Comparison of ENCODE assay signal across 24 mouse cellular contexts in genomic region chr15:5554526-5554925, GRCm38 (mm10).
DNase-seq lines count a peak whose midpoint lies in the region; ATAC-seq and TF ChIP-seq lines count a peak whose summit lies in the region.
"Had no signal": no experiment of that assay in that cellular context is flagged by ENCODE, and none has a peak within 500 bp of the region (broad histone marks: within the 10 kb centered on the region; RNA-seq: fewer than 3 reads in every experiment).

No protein-coding gene starts in this region.

- no peak for TF ChIP-seq CTCF in MEL (IDR thresholded peaks at IDR 0.05 in 2 of 3, conservative IDR thresholded peaks at IDR 0.05 in 1 of 3; ENCODE audit: control insufficient read depth in 1 of 3, insufficient read depth in 1 of 3, low read depth in 2 of 3, low read length in 3 of 3, poor library complexity in 1 of 3, severe bottlenecking in 1 of 3)

- TF ChIP-seq POLR2A in MEL (IDR thresholded peaks at IDR 0.05; ENCODE audit: control insufficient read depth in 1 of 2, insufficient read depth in 1 of 2, low read depth in 1 of 2, low read length in 2 of 2, poor library complexity in 1 of 2): no peak

- H3K27me3 ChIP-seq in MEL (ENCODE audit: control insufficient read depth in 1 of 2, insufficient read depth in 2 of 2, low read length in 2 of 2): peaks cover 0 to 4% of the 10 kb centered on the region in 2 experiments; a peak in 3 of 4 replicates
- H3K27me3 ChIP-seq in hindbrain, embryonic 16.5 days (replicated peaks; ENCODE audit: control insufficient read depth, insufficient read depth, low read length): no peaks in the 10 kb centered on the region
- H3K27me3 ChIP-seq: embryonic facial prominence, embryonic 15.5 days had no signal

- no peaks in the 10 kb centered on the region for H3K4me1 ChIP-seq in MEL (ENCODE audit: control insufficient read depth in 1 of 2, insufficient read depth in 2 of 2, low read length in 2 of 2)
- H3K4me1 ChIP-seq in hindbrain, embryonic 16.5 days (ENCODE audit: control insufficient read depth, insufficient read depth, low read depth, low read length): no peaks in the 10 kb centered on the region
- H3K4me1 ChIP-seq: embryonic facial prominence, embryonic 15.5 days; hindbrain, embryonic 10.5 days; limb, embryonic 10.5 days had no signal

- no peak for TF ChIP-seq EP300 in MEL (IDR thresholded peaks at IDR 0.05; ENCODE audit: low read depth in 1 of 2, low read length in 2 of 2)

- H3K4me3 ChIP-seq in MEL (ENCODE audit: control insufficient read depth in 1 of 2, insufficient read depth in 1 of 2, low read depth in 2 of 2, low read length in 2 of 2): no peak overlapping the region; a peak in 1 of 4 replicates
- H3K4me3 ChIP-seq in hindbrain, embryonic 16.5 days (ENCODE audit: low read length): no peak overlapping the region
- H3K4me3 ChIP-seq: embryonic facial prominence, embryonic 15.5 days; gastrocnemius, adult 2 months; hindbrain, embryonic 10.5 days; left cerebral cortex, adult 2 months; limb, embryonic 10.5 days had no signal

- WGBS in hindbrain, embryonic 16.5 days: 85% methylated on average over 4 of the region's 4 CpGs

- no peak for TF ChIP-seq RAD21 in MEL (IDR thresholded peaks at IDR 0.05; ENCODE audit: low read depth, low read length)

- H3K4me2 ChIP-seq in hindbrain, embryonic 16.5 days (ENCODE audit: low read length): no peak overlapping the region
- H3K4me2 ChIP-seq: embryonic facial prominence, embryonic 15.5 days; heart, embryonic 11.5 days; midbrain, embryonic 11.5 days had no signal

- no peak overlapping the region for H3K27ac ChIP-seq in MEL (ENCODE audit: control insufficient read depth, low read depth, low read length)
- H3K27ac ChIP-seq in hindbrain, embryonic 16.5 days (ENCODE audit: low read depth, low read length): no peak overlapping the region
- H3K27ac ChIP-seq: embryonic facial prominence, embryonic 15.5 days; gastrocnemius, adult 2 months; hindbrain, embryonic 10.5 days; hindbrain, postnatal 0 days; left cerebral cortex, adult 2 months; limb, embryonic 10.5 days had no signal

- no peaks in the 10 kb centered on the region for H3K9me3 ChIP-seq in MEL (replicated peaks; ENCODE audit: insufficient read depth, low read length)
- H3K9me3 ChIP-seq in hindbrain, embryonic 16.5 days (ENCODE audit: control insufficient read depth, low read length): no peaks in the 10 kb centered on the region
- H3K9me3 ChIP-seq: embryonic facial prominence, embryonic 15.5 days; G1E; hindbrain, embryonic 10.5 days; limb, embryonic 10.5 days had no signal

- DNase-seq in thymus, postnatal 14 days: peak; percentile 35
- no peak for DNase-seq in thymus, adult 18-20 months
- peak; percentile 16 for DNase-seq in MEL (ENCODE audit: low read depth, low spot score)
- no peak for DNase-seq in testis, postnatal 14 days (ENCODE audit: low spot score)
- no peak for DNase-seq in cerebellum, postnatal 36 days
- DNase-seq in embryo, embryonic 11 days: no peak
- DNase-seq: adrenal gland, postnatal 14 days; cerebellum, adult 2 months; gastrocnemius, adult 2 months; kidney, adult 11 months; layer of hippocampus, adult 9-11 months; lung, postnatal 4 days; retina, postnatal 1 day had no signal

- peak; percentile 71 for ATAC-seq in megakaryocyte, adult 5-6 weeks (ENCODE audit: poor library complexity, severe bottlenecking)
- ATAC-seq in hindbrain, embryonic 16.5 days: no peak
- ATAC-seq: forebrain, embryonic 14.5 days; hindbrain, postnatal 0 days had no signal

- H3K36me3 ChIP-seq in MEL (ENCODE audit: control insufficient read depth in 1 of 2, insufficient read depth in 2 of 2, low read length in 2 of 2): no peaks in the 10 kb centered on the region
- no peaks in the 10 kb centered on the region for H3K36me3 ChIP-seq in hindbrain, embryonic 16.5 days (ENCODE audit: control insufficient read depth, insufficient read depth, low read length)
- H3K36me3 ChIP-seq: embryonic facial prominence, embryonic 15.5 days; G1E; hindbrain, embryonic 10.5 days; limb, embryonic 10.5 days had no signal

- H3K9ac ChIP-seq in MEL (ENCODE audit: control insufficient read depth, low read depth, low read length, poor library complexity, severe bottlenecking): no peak overlapping the region
- no peak overlapping the region for H3K9ac ChIP-seq in hindbrain, embryonic 16.5 days (ENCODE audit: low read depth, low read length)
- H3K9ac ChIP-seq: embryonic facial prominence, embryonic 15.5 days had no signal

- H3K79me2 ChIP-seq in MEL (ENCODE audit: control insufficient read depth, insufficient read depth, low read length, poor library complexity): no peaks in the 10 kb centered on the region

TF ChIP-seq in MEL, 35 proteins besides CTCF, POLR2A, EP300 and RAD21:
- TF ChIP-seq ZC3H11A (IDR thresholded peaks at IDR 0.05; ENCODE audit: low read depth, low read length) (no peak), NELFE (IDR thresholded peaks at IDR 0.05; ENCODE audit: low read depth, low read length) (no peak), TAL1 (IDR thresholded peaks at IDR 0.05; ENCODE audit: low read length) (no peak), NRF1 (IDR thresholded peaks at IDR 0.05; ENCODE audit: insufficient read depth, low read depth, low read length, poor library complexity, severe bottlenecking) (no peak), ZKSCAN1 (IDR thresholded peaks at IDR 0.05; ENCODE audit: low read depth, low read length) (no peak), ZNF384 (IDR thresholded peaks at IDR 0.05; ENCODE audit: low read depth, low read length) (no peak), MAZ (IDR thresholded peaks at IDR 0.05; ENCODE audit: low read depth, low read length) (no peak), ZMIZ1 (IDR thresholded peaks at IDR 0.05; ENCODE audit: low read depth, low read length) (no peak), MXI1 (IDR thresholded peaks at IDR 0.05; ENCODE audit: low read depth, low read length) (no peak), HCFC1 (IDR thresholded peaks at IDR 0.05; ENCODE audit: low read depth, low read length) (no peak), RCOR1 (IDR thresholded peaks at IDR 0.05; ENCODE audit: low read depth, low read length) (no peak), UBTF (IDR thresholded peaks at IDR 0.05; ENCODE audit: borderline replicate concordance, insufficient read depth, low read depth, low read length) (no peak), BHLHE40 (IDR thresholded peaks at IDR 0.05; ENCODE audit: borderline replicate concordance, low read depth, low read length) (no peak), ELF1 (IDR thresholded peaks at IDR 0.05; ENCODE audit: low read depth, low read length) (no peak), ETS1 (IDR thresholded peaks at IDR 0.05; ENCODE audit: low read depth, low read length) (no peak), E2F4 (IDR thresholded peaks at IDR 0.05; ENCODE audit: borderline replicate concordance, low read depth, low read length) (no peak)

Comparison
In these comparisons a context has a peak if more than half of its experiments do, and no peak if none do; other contexts are left out.
1. DNase-seq: peak in thymus, postnatal 14 days (single experiment) and MEL (single experiment); none in thymus, adult 18-20 months (0 of 2), testis, postnatal 14 days (single experiment), cerebellum, postnatal 36 days (0 of 2) and embryo, embryonic 11 days (single experiment).